Comparison of ENCODE assay signal across 19 mouse cellular contexts in the genomic region with DNA sequence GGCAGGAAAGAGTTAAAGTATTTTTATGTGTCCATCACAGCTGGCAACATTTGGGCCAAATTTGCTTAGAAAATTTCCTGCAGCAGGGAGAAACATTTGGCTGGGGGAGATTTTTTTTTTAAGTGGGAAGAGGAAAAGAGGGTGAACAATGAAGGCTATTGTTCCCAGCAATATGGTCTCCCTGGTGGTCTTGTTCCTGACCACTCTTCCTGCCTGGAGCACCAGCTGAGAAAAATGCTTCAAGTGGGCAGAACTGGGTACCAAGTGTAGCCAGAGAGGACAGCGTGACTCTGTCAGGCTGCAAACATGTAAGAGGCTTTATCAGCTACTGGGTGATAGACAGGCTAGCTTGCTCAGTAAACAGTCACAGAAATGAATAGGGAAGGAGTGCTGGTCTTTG.
DNase-seq lines count a peak whose midpoint lies in the region; ATAC-seq and TF ChIP-seq lines count a peak whose summit lies in the region.
"Had no signal": no experiment of that assay in that cellular context is flagged by ENCODE, and none has a peak within 500 bp of the region (broad histone marks: within the 10 kb centered on the region; RNA-seq: fewer than 3 reads in every experiment).

No protein-coding gene starts in this region.

- no peak overlapping the region for H3K9ac ChIP-seq in forebrain, embryonic 16.5 days (replicated peaks; ENCODE audit: low read depth, low read length)
- no peak overlapping the region for H3K9ac ChIP-seq in forebrain, embryonic 12.5 days
- H3K9ac ChIP-seq in limb, embryonic 13.5 days, result no peak overlapping the region
- H3K9ac ChIP-seq: heart, embryonic 13.5 days; midbrain, embryonic 12.5 days had no signal

- H3K9me3 ChIP-seq in forebrain, embryonic 16.5 days (ENCODE audit: control insufficient read depth, low read length), result no peaks in the 10 kb centered on the region
- H3K9me3 ChIP-seq in forebrain, embryonic 12.5 days, result no peaks in the 10 kb centered on the region
- H3K9me3 ChIP-seq in embryonic facial prominence, embryonic 10.5 days, result no peaks in the 10 kb centered on the region
- no peaks in the 10 kb centered on the region for H3K9me3 ChIP-seq in limb, embryonic 13.5 days
- H3K9me3 ChIP-seq: heart, embryonic 13.5 days; midbrain, embryonic 12.5 days had no signal

- no peak overlapping the region for H3K4me3 ChIP-seq in forebrain, embryonic 16.5 days (replicated peaks; ENCODE audit: low read length)
- no peak overlapping the region for H3K4me3 ChIP-seq in forebrain, embryonic 12.5 days (replicated peaks)
- H3K4me3 ChIP-seq in layer of hippocampus, adult 2 months, result no peak overlapping the region
- H3K4me3 ChIP-seq in embryonic facial prominence, embryonic 10.5 days, result no peak overlapping the region
- no peak overlapping the region for H3K4me3 ChIP-seq in limb, embryonic 13.5 days
- no peak overlapping the region for H3K4me3 ChIP-seq in thymus, adult 2 months (ENCODE audit: control insufficient read depth, insufficient read depth, low read length)
- H3K4me3 ChIP-seq: heart, embryonic 13.5 days; midbrain, embryonic 12.5 days had no signal

- no peak for TF ChIP-seq CTCF in layer of hippocampus, adult 2 months (conservative IDR thresholded peaks at IDR 0.05)
- TF ChIP-seq CTCF in thymus, adult 2 months (IDR thresholded peaks at IDR 0.05; ENCODE audit: borderline replicate concordance, control insufficient read depth, extremely low read depth, insufficient read depth, low read length, poor library complexity), result no peak

- peak; percentile 33; the same call in 1 of the 2 replicates for ATAC-seq in forebrain, embryonic 16.5 days
- no peak for ATAC-seq in forebrain, embryonic 12.5 days (ENCODE audit: low FRiP score)
- ATAC-seq in limb, embryonic 13.5 days (ENCODE audit: low FRiP score, low read depth), result peak; percentile 66
- ATAC-seq: intestine, postnatal 0 days; Patski had no signal

- no peak overlapping the region for H3K27ac ChIP-seq in forebrain, embryonic 16.5 days (ENCODE audit: low read length)
- no peak overlapping the region for H3K27ac ChIP-seq in forebrain, embryonic 12.5 days
- H3K27ac ChIP-seq in layer of hippocampus, adult 2 months, result peak overlapping the region; percentile 75
- H3K27ac ChIP-seq in embryonic facial prominence, embryonic 10.5 days (replicated peaks), result peak overlapping the region; percentile 68
- peak overlapping the region; percentile 22; the same call in 1 of the 2 replicates for H3K27ac ChIP-seq in limb, embryonic 13.5 days
- no peak overlapping the region for H3K27ac ChIP-seq in thymus, adult 2 months (ENCODE audit: control insufficient read depth, insufficient read depth, low read length)
- H3K27ac ChIP-seq: heart, embryonic 13.5 days; midbrain, embryonic 12.5 days had no signal

- TF ChIP-seq POLR2A in thymus, adult 2 months (IDR thresholded peaks at IDR 0.05; ENCODE audit: control insufficient read depth, extremely low read depth, insufficient read depth, low read length, poor library complexity), result no peak

- H3K36me3 ChIP-seq in forebrain, embryonic 16.5 days (ENCODE audit: control insufficient read depth, insufficient read depth), result no peaks in the 10 kb centered on the region
- H3K36me3 ChIP-seq in forebrain, embryonic 12.5 days (replicated peaks), result no peaks in the 10 kb centered on the region
- H3K36me3 ChIP-seq in embryonic facial prominence, embryonic 10.5 days (replicated peaks), result no peaks in the 10 kb centered on the region
- no peaks in the 10 kb centered on the region for H3K36me3 ChIP-seq in limb, embryonic 13.5 days
- no peaks in the 10 kb centered on the region for H3K36me3 ChIP-seq in thymus, adult 2 months (ENCODE audit: control insufficient read depth, insufficient read depth, low read length)
- H3K36me3 ChIP-seq: heart, embryonic 13.5 days; midbrain, embryonic 12.5 days had no signal

- no peak overlapping the region for H3K4me2 ChIP-seq in forebrain, embryonic 16.5 days (ENCODE audit: low read length)
- H3K4me2 ChIP-seq in forebrain, embryonic 12.5 days, result no peak overlapping the region
- H3K4me2 ChIP-seq in limb, embryonic 13.5 days (replicated peaks), result no peak overlapping the region
- H3K4me2 ChIP-seq: heart, embryonic 13.5 days; midbrain, embryonic 12.5 days had no signal

- WGBS in forebrain, embryonic 16.5 days, result 36% methylated on average over 1 of the region's 1 CpGs
- 33% methylated on average over 1 of the region's 1 CpGs for WGBS in forebrain, embryonic 12.5 days
- 25% methylated on average over 1 of the region's 1 CpGs for whole genome bisulfite sequencing in embryonic facial prominence, embryonic 10.5 days
- 17% methylated on average over 1 of the region's 1 CpGs for WGBS in limb, embryonic 13.5 days
- WGBS in thymus, adult 2 months, result 57% methylated on average over 1 of the region's 1 CpGs

- DNase-seq in layer of hippocampus, adult 2 months (ENCODE audit: low spot score in 2 of 2), result no peak
- no peak for DNase-seq in layer of hippocampus, adult 9-11 months
- peak; percentile 19 for DNase-seq in embryonic facial prominence, embryonic 10.5 days (ENCODE audit: low spot score)
- DNase-seq in left cerebral cortex, postnatal 4 days, result no peak
- no peak for DNase-seq in thymus, adult 2 months
- DNase-seq: cerebellum, adult 2 months; gastrocnemius, postnatal 14 days; kidney, postnatal 14 days; layer of hippocampus, postnatal 36 days; liver; lung, postnatal 10 days; thymus, postnatal 36 days had no signal

- intact Hi-C loops in left cerebral cortex, postnatal 4 days (cut with DNase I), result no loop called here

- no peaks in the 10 kb centered on the region for H3K27me3 ChIP-seq in forebrain, embryonic 16.5 days (replicated peaks; ENCODE audit: control insufficient read depth, insufficient read depth, low read length)
- H3K27me3 ChIP-seq in forebrain, embryonic 12.5 days, result no peaks in the 10 kb centered on the region
- no peaks in the 10 kb centered on the region for H3K27me3 ChIP-seq in embryonic facial prominence, embryonic 10.5 days (replicated peaks; ENCODE audit: low read depth, poor library complexity, severe bottlenecking)
- H3K27me3 ChIP-seq in limb, embryonic 13.5 days, result no peaks in the 10 kb centered on the region
- H3K27me3 ChIP-seq in thymus, adult 2 months (ENCODE audit: control insufficient read depth, insufficient read depth, low read length), result no peaks in the 10 kb centered on the region
- H3K27me3 ChIP-seq: heart, embryonic 13.5 days; midbrain, embryonic 12.5 days; Patski had no signal

- H3K4me1 ChIP-seq in forebrain, embryonic 16.5 days (replicated peaks; ENCODE audit: control insufficient read depth, insufficient read depth, low read length), result no peaks in the 10 kb centered on the region
- H3K4me1 ChIP-seq in forebrain, embryonic 12.5 days, result peaks cover 4% of the 10 kb centered on the region; the same call in 1 of the 2 replicates
- peaks cover 19% of the 10 kb centered on the region for H3K4me1 ChIP-seq in embryonic facial prominence, embryonic 10.5 days
- peaks cover 15% of the 10 kb centered on the region for H3K4me1 ChIP-seq in limb, embryonic 13.5 days
- H3K4me1 ChIP-seq in thymus, adult 2 months (replicated peaks; ENCODE audit: control insufficient read depth, insufficient read depth, low read length), result no peaks in the 10 kb centered on the region

Comparison
In these comparisons a context has a peak if more than half of its experiments do, and no peak if none do; other contexts are left out.
1. H3K27ac ChIP-seq: peak in layer of hippocampus, adult 2 months (single experiment), embryonic facial prominence, embryonic 10.5 days (single experiment) and limb, embryonic 13.5 days (single experiment); none in forebrain, embryonic 16.5 days (single experiment), forebrain, embryonic 12.5 days (single experiment) and thymus, adult 2 months (single experiment).